Mouse (Mus musculus) layer of hippocampus, adult 9-10 months (tissue): ENCODE results near the gene Dnase1l2.
"Not testable (repeated sequence)": the region's sequence is repeated elsewhere in the genome, so short reads cannot be mapped to it uniquely, and the experiment has no call there.

Experiments
- DNase-seq: peaks from one replicate; pipeline ENCODE4 v3.0.0; 2022; ENCODE audit warnings: low spot score

Gene Dnase1l2

DNA sequence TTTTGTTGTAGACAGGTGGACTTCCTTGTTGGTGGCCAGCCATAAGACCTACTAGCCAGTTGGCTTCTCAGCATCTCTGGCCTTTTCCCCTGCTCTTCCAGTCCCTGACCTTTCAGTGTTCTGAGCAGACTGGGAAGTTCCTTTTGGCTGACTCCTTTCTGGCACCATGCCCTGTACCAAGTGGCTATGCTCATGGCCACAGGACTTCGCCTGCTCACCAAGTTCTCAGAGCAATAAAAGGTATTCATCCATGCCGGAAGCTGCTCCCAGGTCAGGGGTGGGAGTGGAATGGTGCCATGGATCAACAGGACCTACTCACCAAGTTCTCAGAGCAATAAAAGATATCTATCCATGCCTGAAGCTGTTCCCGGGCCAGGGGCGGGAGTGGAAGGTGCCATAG lies 29.6 kb upstream of the Dnase1l2 start:
- no peak for DNase-seq

DNA sequence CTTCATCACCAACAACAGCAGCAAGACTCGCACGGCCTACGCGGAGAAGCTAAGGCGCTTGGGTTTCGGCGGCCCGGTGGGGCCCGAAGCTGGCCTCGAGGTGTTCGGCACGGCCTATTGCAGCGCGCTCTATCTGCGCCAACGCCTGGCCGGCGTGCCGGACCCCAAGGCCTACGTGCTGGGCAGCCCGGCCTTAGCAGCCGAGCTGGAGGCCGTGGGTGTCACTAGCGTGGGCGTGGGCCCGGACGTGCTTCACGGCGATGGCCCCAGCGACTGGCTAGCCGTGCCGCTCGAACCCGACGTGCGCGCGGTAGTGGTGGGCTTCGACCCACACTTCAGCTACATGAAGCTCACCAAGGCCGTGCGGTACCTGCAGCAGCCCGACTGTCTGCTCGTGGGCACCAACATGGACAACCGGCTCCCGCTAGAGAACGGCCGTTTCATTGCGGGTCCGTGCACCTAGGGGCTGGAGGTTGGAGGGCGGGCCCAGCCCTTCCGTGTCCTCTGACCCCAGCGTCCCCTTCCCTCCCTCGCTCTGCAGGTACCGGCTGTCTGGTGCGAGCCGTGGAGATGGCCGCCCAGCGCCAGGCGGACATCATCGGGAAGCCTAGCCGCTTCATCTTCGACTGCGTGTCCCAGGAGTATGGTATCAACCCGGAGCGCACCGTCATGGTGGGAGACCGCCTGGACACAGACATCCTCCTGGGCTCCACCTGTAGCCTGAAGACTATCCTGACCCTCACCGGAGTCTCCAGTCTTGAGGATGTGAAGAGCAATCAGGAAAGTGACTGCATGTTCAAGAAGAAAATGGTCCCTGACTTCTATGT lies 28.0 kb upstream of the Dnase1l2 start:
- no peak for DNase-seq

DNA sequence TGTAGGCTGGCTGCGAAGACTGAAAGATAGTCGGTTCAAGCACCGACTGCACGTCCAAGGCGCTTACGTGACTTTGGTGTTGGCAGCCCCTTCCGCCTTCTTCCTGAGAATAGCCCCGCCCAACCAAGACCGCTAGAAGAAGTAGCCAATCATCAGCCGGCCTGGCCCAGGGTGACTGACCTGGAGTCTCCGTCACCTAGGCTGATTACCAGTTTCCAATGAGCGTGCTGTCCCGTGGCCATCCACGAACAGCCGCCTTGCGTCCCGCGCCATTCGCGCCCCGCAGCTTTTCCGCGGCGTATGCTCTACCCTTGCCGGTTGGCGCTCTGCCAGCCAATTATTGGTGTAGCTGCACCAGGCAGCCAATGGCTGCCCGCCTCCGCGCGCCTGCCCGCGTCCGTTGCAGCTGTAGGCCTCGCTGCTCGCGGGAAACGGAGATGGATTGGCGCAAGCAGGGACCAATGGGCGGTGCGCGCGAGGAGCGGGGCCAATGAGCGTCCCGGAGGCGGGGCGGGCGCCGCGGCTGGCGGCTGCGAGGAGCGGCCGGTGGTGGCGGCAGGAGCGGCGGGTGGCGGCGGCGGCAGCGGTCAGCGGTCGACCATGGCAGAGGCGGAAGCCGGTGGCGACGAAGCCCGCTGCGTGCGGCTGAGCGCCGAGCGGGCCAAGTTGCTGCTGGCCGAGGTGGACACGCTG lies 27.2 kb upstream of the Dnase1l2 start, which contains the start of the genes E4f1 and Pgp:
E4f1 (minus strand) TSS at position 404 of the 693 bp plus-strand sequence.
Pgp (plus strand) TSS at position 483 of the 693 bp plus-strand sequence.
- peak; percentile 98 for DNase-seq

DNA sequence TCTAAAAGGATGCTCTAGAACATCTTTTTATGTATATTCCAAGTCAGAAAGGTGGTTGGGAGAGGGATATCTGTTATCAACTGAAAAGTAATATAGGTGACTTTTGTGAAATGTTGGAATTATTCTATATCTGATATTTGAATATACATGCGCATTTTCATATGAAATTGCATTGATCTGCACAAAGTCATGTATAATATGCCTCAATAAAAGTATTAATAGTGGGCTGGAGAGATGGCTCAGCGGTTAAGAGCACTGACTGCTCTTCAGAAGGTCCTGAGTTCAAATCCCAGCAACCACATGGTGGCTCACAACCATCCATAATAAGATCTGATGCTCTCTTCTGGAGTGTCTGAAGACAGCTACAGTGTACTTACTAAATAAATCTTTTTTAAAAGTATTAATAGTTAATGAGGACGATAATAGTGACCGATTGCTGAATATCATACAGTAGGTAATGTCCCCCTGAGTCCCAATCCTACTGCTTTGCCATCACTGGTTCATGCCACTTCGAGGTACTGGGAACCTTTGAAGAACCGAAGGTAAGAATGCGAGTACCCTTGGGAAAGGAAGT lies 26.5 kb upstream of the Dnase1l2 start:
- no peak for DNase-seq

DNA sequence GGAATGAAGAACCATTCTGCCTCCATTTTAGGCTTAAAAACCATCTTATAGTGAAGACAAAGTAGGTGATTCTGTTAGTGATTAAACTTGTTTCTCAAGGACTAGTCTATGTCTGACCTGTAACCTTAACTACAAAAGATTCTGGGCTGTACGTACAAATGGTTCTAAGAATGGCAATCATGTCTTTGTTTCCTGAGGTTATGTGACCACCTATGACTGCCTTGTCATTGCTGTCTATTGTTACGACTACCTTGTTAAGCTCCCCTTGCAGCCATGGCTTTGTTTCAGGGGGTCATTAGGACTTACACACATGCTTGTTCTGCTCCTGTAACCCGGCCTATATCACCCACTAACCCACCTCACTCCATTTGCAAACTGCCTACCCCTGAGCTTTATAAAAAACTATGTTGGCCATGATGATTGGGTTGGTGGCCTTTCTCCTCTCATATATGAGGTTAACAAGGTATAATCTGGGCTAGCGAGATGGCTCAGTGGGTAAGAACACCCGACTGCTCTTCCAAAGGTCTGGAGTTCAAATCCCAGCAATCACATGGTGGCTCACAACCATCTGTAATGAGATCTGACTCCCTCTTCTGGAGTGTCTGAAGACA lies 25.8 kb upstream of the Dnase1l2 start:
- no peak for DNase-seq

DNA sequence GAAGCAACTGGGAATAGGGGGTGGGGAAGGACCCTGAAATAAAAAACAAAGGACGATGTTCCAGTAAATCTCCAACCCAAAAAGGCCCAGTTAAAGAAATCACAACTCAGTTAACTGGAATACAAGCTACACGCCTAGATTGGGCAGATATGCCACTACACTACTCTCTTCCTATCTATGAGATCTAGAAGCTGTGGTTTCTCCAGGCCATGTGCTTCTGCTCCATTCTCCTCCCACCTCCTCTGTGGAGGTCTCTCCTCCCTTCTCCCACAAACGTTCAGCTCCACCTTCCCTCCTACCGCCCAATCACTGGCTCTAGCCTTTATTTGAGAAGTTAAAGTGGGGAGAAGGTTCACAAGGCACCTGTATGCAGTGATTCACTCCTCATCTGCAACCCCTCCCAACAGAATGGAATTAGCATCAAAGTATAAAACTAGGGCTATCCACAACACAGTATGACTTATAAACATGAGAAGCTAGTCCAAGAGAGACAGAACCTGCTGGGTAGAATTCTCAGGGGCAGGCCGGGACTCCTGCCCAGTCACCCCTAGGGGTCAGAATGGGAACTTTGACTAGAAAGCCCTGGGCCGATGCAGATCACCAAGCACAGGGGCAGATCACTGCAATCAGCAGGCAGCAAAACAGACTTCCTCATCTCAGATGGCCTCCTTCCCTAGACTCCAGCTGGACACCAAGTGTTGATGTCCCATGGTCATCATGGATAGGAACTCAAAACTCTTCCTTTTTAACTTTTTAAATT lies 20.6 kb upstream of the Dnase1l2 start:
- no peak for DNase-seq

DNA sequence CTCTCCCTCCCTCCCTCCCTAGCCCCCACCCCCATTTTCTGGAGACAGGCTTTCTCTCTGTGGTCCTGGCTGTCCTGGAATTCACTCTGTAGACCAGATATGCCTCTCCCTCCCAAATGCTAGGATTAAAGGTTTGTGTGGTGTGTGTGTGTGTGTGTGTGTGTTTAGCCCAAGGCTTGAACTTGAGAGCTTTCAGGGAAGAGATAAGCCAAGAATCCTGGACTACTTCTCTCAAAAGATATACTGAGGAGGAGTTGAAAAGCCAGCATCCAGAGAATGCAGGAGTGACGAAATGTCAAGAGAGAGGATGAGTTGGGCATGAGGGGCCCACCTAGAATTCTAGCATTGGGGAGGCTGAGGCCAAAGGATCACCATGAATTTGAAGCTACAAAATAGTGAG lies 20.0 kb upstream of the Dnase1l2 start:
- no peak for DNase-seq

DNA sequence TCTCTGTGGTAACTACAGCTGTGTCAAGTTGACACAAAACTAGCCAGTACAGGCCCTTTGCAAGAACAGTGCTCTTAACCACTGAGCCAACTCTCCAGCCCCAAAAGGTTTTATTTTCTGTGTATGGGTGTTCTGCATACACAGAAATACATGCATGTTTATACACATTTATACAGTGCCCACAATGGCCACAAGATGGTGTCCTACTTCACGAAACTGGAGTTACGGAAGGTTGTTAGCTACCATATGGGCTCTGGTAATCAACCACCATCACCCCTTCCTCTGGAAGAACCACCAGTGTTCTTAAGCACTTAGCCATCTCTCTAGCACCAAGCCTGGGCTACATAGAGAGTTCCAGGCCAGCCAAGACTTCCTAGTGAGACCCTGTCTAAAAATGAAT lies 18.7 kb upstream of the Dnase1l2 start:
- DNase-seq, result no peak

DNA sequence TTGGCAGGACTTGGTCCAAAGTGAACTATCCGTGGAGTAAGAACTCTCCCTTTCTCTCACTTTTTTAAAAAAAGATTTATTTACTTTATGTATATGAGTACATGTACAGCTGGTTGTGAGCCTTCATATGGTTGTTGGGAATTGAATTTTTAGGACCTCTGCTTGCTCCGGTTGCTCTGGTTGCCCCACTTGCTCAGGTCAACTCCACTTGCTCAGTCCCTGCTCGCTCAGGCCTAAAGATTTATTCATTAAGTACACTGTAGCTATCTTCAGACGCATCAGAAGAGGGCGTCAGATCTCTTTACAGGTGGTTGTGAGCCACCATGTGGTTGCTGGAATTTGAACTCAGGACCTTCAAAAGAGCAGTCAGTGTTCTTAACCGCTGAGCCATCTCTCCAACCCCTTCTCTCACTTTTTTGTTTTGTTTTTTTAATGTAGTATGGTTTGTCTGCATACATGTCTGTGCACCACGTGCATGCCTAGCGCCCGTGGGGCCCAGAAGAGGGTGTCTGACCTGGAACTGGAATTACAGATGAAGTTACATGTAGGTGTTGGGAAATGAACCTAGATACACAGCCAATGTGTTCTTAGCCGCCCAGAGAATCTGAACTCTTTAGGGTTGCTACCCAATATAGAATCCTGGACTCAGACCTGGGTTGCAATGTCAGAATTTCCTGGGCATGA lies 12.8 kb upstream of the Dnase1l2 start:
- not testable (repeated sequence) for DNase-seq

DNA sequence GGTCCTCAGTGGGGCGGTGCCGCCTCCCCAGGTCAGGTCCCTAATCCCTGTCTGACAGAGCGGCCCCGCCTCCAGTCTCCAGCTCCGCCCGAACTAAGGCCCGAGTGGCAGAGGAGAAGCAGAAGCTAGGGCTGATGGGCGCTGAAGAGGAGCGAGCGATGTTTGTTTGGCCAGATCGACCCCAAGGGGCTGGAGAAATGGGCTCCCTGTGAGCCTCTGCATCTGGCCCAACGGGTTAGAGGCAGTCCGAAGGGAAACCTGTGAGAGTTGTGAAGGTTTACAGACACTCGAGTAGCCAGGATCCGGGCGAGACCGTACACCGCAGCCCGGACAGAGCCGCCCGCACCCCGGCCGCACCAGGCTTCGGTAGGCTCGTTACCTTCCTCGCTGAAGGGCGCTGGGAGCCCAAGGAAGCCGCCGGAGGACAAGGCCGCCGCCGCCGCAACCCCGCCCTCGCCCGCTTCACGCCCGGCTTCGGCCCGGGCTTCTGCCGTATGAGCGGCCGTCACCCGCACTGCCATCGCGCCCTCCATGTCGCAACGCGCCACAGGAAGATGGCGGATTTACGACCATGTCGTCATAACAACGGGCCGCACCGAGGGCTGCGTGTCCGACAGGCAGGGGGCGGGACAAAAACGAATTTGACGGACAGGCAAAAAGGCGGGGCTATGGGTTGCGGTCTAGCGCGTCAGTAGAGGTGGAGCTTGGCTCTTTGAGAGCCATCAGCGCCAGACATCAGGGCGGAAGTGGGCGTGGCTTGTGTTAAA lies 12.0 kb upstream of the Dnase1l2 start:
- DNase-seq, result peak; percentile 98

DNA sequence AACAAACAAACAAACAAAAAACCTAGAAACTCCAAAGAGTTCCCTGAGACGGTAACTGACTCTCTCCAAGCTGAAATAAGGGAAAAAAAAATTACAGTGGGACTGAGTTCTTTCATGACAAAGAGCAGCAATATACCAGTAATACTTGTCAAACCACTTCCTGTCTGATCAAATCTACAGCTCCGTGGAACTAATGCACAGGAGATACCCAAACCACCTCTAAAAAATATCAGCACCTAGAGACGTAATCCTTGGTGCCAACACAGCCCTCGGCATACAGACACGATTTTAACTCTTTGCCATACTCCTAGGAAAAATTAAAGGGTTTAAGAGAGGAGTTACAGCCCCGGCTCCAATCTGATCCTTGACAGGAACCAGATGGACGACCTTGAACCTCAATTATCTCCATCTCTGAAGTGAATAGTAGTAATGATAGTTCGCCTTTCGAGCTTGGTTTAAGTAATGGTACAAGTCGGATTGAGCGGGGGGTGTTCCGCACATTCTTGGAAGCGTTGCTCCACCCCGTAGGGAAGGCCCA lies 11.4 kb upstream of the Dnase1l2 start:
- DNase-seq, result no peak

DNA sequence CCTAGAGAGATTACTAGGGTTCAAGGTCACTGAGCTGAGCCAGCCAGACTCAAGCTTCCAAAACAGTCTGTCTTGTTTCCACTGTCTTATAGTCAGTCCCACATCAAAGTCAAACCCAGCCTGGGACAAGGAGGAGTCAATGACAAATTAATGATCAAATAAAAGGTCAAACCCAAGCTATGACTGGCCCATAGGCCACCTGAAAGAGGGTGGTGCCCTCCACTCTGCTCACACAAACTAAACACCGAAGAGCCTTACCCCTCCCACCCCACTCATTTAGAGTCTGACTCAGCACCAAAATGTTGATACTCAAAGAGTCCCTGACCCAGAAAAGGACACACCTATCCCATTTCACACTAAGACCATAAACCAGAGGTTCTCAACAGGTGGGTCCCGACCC lies 10.5 kb upstream of the Dnase1l2 start:
- DNase-seq, result no peak

DNA sequence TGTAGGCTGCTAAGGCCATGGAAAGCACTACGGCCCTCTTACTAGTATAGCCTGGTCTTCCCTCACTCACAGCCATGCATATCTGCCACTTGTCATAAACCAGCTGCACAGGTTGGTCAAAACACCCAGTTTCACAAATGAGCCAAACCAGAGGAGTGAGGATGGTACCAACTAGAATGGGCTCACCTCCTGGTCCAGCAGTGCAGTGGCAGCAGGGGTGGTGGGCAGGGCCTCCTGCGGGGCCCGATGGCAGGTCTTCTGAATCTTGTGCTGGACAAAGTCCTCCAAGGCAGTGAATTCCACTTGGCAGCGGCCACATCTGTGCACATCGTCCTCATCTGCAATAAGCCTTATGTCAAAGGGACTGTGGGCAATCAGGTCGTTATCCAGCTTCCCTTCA lies 8.3 kb upstream of the Dnase1l2 start:
- DNase-seq, result no peak

DNA sequence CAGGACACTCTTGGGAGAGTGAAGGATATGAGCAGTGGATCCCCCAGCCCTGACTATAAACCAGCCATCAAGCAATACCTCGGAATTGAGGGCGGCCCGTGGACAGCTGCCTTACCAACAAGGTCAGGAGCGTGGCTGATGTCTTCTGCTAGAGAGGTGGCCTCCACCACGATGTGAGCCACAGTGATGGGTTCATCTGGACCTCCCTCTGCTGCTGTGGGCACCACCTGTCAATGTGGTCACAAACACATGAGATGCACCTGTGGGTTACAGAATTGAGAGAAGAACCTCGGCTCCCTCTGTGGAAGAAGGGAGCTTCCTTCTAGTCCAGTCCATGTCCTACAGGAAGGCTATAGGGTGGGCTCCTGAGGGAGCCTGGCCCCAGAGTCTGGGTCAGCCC lies 6.6 kb upstream of the Dnase1l2 start:
- no peak for DNase-seq

DNA sequence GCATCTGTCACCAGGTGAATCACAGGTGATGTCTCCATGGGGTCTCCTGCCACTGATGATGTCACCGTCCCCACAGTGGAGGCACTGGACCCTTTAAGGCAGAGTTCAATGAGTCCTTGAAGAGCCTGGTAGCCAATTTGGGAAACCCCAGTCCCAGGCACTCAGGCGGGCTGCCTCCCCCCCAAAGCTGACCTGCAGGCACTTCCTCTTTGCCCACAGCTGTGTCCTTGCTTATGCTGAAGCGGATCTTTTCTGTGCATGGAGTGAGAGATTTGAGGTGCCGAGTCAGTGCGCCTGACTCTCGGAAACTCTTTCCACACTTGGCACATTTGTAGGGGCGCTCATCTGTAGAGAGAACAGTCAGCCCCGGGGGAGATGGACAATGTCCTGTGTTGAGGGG lies 3.7 kb upstream of the Dnase1l2 start:
- no peak for DNase-seq

DNA sequence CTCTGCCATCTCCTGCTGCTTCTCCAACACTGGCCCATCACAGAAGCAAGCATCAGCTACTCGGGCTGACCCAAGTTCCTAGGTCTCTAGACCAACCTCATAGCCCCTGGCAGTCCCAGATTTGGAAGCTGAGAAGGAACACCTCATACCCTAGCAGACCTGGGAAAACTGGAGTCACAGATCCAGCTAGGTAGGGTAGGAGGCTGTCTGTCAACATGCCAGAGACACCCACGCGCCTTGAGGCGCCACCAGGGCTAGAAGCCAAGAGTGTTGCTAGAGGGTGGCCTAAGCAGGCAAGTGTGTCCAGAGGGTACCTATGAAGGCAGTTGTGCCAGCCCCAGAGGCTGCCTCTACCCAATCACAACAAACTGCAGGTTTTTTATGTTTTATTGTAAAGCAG lies 504 bp upstream of the Dnase1l2 start:
- no peak for DNase-seq

DNA sequence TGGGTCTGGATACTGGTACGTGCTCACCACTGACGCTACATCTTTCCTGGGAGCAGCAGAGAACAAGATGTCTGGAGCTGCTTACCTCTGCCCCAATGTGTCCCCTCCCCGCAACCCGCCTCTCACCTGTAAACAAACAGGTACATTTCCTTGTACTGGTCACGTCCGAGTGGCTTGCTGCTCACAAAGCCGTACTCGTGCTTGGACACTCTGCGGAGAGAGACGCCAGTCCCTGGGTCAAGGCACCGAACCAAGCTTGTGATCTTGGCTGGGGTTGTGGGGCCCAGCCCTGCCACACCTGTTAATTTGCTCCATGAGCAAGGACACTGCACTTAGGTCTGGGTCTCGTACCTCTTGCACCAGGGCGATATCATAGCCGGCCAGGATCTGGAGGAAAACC lies 798 bp downstream of the Dnase1l2 start:
- no peak for DNase-seq

DNA sequence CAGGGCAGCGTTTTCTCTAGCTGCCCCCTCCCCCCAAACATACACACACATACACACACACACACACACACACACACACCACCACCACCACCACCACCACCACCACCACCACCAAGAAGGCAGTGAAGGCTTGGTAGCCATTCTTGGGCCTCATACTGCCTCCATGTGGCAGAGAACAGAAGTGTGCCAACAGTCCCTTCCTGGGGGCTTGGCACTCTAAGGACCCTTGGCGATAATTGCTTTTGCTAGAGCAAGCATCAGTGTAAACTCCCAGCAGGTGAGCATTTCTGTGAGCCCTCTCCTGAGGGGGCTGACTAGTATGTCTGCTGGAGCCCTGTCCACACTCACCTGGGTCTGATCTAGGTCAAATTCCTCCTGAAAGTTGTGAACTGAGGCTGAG lies 1.8 kb downstream of the Dnase1l2 start:
- no peak for DNase-seq

DNA sequence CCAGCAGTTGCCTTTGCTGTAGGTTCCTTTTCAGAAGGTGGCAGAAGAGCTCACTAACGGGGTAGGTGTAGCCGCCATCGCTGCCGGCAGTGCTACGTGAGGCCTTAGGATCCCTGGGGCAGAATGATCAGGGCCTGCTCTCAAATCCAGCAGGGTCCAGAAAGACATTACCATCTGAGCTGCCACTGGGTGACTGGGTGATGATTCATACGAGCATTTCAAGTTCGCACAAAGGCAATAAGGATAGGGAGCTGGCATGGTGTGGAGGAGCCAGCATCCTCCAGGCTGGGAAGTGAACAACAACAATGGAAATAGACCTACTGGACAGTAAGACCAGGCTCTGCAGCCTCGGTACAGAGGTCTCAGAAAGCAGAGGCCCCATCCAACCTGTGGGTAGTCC lies 2.5 kb downstream of the Dnase1l2 start:
- no peak for DNase-seq

DNA sequence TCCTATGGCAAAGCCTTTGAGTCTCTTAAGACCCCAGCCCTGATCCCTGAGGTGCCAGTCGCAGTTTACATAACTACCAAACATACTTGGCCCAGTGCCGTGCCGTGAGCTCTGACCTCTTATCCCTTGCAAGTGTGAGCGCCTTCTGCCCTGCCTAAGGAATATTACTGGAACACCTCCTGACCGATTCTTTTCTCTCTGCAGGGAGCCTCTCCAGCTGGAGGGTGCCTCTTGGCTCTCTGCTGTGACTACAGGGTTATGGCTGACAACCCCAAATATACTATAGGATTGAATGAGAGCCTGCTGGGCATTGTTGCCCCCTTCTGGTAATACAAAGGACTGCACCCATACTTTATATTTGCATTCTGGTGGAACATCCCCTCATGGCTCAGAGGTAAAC lies 5.9 kb downstream of the Dnase1l2 start:
- DNase-seq, result no peak
